Mouse (Mus musculus): ENCODE results near the gene Rapgef2. TPM values are rescaled to one million over a fixed set of nuclear protein-coding genes. Genes with fewer than 3 reads are reported as not detected.

Rapgef2 gene
- 12.9 and 14.6 TPM in 2 replicates for polyA plus RNA-seq (2014; fragmentation: Nextera tagmentation; extraction: Ambion mirVana)

GRCm38 (mm10) chr3:79286376-79287107, at the start of gene Rapgef2:
Rapgef2 (minus strand) TSS chr3:79286517.
- Histone ChIP-seq H3K27ac (ENCODE audit: low read depth, low read length) (peak within 1 kb of the TSS; percentile 96), H3K4me1 (ENCODE audit: control insufficient read depth, insufficient read depth, low read length) (peaks cover 23% of the 10 kb centered on the region), H3K4me2 (ENCODE audit: low read depth, low read length) (peak within 1 kb of the TSS; percentile 94), H3K27me3 (ENCODE audit: control insufficient read depth, insufficient read depth, low read length) (no peaks in the 10 kb centered on the region), H3K36me3 (ENCODE audit: control insufficient read depth, insufficient read depth, low read length) (no peaks in the 10 kb centered on the region), H3K9me3 (ENCODE audit: control insufficient read depth, low read length) (no peaks in the 10 kb centered on the region), H3K9ac (replicated peaks; ENCODE audit: low read depth, low read length) (peak within 1 kb of the TSS; percentile 92), H3K4me3 (ENCODE audit: low read depth, low read length) (peak within 1 kb of the TSS; percentile 97)
- ATAC-seq (ENCODE audit: low read depth): peak; percentile 84
- WGBS: under 1% methylated on average over 44 of the region's 97 CpGs

- no peaks in the 10 kb centered on the region for H3K4me1 ChIP-seq (ENCODE audit: control insufficient read depth, insufficient read depth, low read length)
- H3K9ac ChIP-seq (replicated peaks; ENCODE audit: low read depth, low read length): no peak overlapping the region
- no peak overlapping the region for H3K27ac ChIP-seq (ENCODE audit: low read depth, low read length)
- no peaks in the 10 kb centered on the region for H3K36me3 ChIP-seq (ENCODE audit: control insufficient read depth, insufficient read depth, low read length)
- H3K27me3 ChIP-seq (ENCODE audit: control insufficient read depth, insufficient read depth, low read length): no peaks in the 10 kb centered on the region
- no peak overlapping the region for H3K4me3 ChIP-seq (ENCODE audit: low read depth, low read length)
- ATAC-seq (ENCODE audit: low read depth): no peak
- 95% methylated on average over 8 of the region's 8 CpGs for WGBS
- no peak overlapping the region for H3K4me2 ChIP-seq (ENCODE audit: low read depth, low read length)
- no peaks in the 10 kb centered on the region for H3K9me3 ChIP-seq (ENCODE audit: control insufficient read depth, low read length)
Observed at GRCm38 (mm10) chr3:79333643-79334200, 47.4 kb upstream of the Rapgef2 start.

DNA sequence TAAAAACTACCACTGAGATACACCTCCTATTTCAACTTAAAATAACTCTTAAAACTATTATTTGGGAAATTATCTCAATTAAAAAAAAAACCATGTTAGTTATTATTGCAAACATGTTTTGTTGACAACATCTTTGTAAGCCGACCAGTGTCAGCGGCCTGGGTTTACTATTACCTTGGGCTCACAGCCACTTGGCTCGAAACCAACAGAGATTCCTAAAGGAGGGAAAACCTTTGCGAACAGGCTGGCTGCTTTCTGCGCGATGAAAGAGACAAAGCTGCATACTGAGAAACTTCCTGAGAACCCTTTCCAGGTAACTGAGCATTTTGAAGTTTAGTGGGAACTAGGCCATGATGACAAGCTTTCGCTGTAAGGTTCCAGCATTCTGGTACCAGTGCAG, 46.7 kb upstream of the Rapgef2 start:
- no peak overlapping the region for H3K4me2 ChIP-seq (ENCODE audit: low read depth, low read length)
- no peaks in the 10 kb centered on the region for H3K27me3 ChIP-seq (ENCODE audit: control insufficient read depth, insufficient read depth, low read length)
- no peaks in the 10 kb centered on the region for H3K4me1 ChIP-seq (ENCODE audit: control insufficient read depth, insufficient read depth, low read length)
- H3K27ac ChIP-seq (ENCODE audit: low read depth, low read length): no peak overlapping the region
- no peak overlapping the region for H3K4me3 ChIP-seq (ENCODE audit: low read depth, low read length)
- no peaks in the 10 kb centered on the region for H3K36me3 ChIP-seq (ENCODE audit: control insufficient read depth, insufficient read depth, low read length)
- 85% methylated on average over 7 of the region's 7 CpGs for WGBS
- no peak for ATAC-seq (ENCODE audit: low read depth)
- no peaks in the 10 kb centered on the region for H3K9me3 ChIP-seq (ENCODE audit: control insufficient read depth, low read length)
- H3K9ac ChIP-seq (replicated peaks; ENCODE audit: low read depth, low read length): no peak overlapping the region

- Histone ChIP-seq H3K4me3 (ENCODE audit: low read depth, low read length) (no peak overlapping the region), H3K9me3 (ENCODE audit: control insufficient read depth, low read length) (no peaks in the 10 kb centered on the region), H3K4me2 (ENCODE audit: low read depth, low read length) (no peak overlapping the region), H3K27me3 (ENCODE audit: control insufficient read depth, insufficient read depth, low read length) (no peaks in the 10 kb centered on the region), H3K36me3 (ENCODE audit: control insufficient read depth, insufficient read depth, low read length) (no peaks in the 10 kb centered on the region), H3K4me1 (ENCODE audit: control insufficient read depth, insufficient read depth, low read length) (0 out of 2 replicates have a peak, but pooled peaks cover 2% of the 10 kb centered on the region), H3K9ac (replicated peaks; ENCODE audit: low read depth, low read length) (no peak overlapping the region), H3K27ac (ENCODE audit: low read depth, low read length) (no peak overlapping the region)
- no peak for ATAC-seq (ENCODE audit: low read depth)
- WGBS: 24% methylated on average over 8 of the region's 8 CpGs
Observed at GRCm38 (mm10) chr3:79329691-79330315, 43.5 kb upstream of the Rapgef2 start.

DNA sequence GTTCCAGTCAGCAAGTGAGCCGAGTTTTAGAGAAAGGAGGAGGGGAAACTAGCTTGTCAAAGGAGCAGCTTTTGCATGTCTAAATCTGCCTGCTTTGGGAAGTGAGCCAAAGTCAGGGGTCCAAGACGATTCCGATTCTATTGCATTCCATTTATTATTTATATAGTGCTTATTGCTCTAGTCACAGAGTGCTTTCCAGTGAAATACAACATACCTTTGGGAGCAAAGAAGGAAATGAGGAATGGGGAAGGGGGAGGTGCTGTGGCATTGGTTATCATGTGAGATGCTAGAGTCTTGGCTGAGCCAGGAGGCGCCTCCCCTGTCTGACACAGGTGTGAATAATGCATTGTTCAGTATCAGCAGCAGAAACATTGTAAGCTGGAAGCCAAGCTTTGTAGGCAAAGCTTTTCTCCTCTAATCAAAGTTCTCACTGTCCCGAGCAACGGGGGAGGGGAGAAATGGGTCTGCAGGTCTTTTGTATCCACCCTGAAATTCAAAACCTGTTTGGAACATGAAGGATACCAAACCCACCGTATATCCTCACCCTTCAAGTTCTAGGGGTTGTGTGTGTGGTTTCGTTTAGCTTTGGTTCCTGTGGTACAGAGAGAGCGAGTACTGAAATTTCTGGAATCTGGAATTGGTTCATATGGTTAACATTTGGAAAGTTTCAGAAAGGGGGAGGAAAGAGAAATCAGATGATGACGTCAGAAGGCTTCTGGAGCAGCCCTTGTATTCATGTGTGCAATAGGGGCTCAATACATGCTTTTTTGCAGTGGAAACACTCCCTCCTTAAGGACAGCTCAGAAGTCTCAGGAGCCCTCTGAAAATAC, 38.6 kb upstream of the Rapgef2 start:
- Histone ChIP-seq H3K27ac (ENCODE audit: low read depth, low read length) (no peak overlapping the region), H3K4me2 (ENCODE audit: low read depth, low read length) (no peak overlapping the region), H3K36me3 (ENCODE audit: control insufficient read depth, insufficient read depth, low read length) (no peaks in the 10 kb centered on the region), H3K4me1 (ENCODE audit: control insufficient read depth, insufficient read depth, low read length) (0 out of 2 replicates have a peak, but pooled peaks cover 2% of the 10 kb centered on the region), H3K9ac (replicated peaks; ENCODE audit: low read depth, low read length) (no peak overlapping the region), H3K9me3 (ENCODE audit: control insufficient read depth, low read length) (no peaks in the 10 kb centered on the region), H3K27me3 (ENCODE audit: control insufficient read depth, insufficient read depth, low read length) (no peaks in the 10 kb centered on the region), H3K4me3 (ENCODE audit: low read depth, low read length) (no peak overlapping the region)
- 45% methylated on average over 10 of the region's 10 CpGs for WGBS
- peak; percentile 67; the same call in 1 of the 2 replicates for ATAC-seq (ENCODE audit: low read depth)

DNA sequence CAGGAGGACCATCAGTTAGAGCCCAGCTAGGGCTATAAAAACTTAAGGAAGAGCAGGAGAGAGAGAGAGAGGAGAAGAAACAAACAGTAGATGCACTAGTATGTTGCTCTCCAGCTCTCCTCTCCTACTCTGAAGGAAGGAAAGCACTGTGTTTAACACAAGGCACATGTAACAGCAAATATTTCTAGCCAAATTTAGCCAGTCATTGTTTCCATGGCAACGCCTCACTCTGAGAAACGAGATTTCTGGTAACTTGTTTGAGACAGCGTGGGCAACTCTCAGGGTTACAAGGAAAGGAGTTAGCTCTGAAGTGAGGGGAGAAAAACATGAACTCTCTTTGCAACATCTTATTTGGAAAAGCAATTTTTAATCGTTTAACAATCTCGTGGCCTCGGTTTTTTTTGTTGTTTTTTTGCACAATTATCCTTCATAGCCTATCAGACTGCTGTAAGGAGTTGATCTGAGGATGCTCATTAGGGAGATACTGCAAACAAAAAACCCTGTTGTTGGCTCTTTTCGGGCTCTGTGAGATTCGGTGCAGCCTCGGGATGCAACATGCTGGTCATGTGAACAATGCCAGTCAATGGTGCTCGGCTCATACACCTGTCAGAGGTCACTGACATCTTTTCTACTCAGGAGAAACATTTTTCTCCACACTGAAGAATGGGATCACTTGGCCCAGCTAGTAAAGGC, 27.8 kb upstream of the Rapgef2 start:
- peak; percentile 31; the same call in 1 of the 2 replicates for ATAC-seq (ENCODE audit: low read depth)
- WGBS: 59% methylated on average over 10 of the region's 10 CpGs
- H3K4me3 ChIP-seq (ENCODE audit: low read depth, low read length): no peak overlapping the region
- no peaks in the 10 kb centered on the region for H3K9me3 ChIP-seq (ENCODE audit: control insufficient read depth, low read length)
- H3K27me3 ChIP-seq (ENCODE audit: control insufficient read depth, insufficient read depth, low read length): no peaks in the 10 kb centered on the region
- no peak overlapping the region for H3K4me2 ChIP-seq (ENCODE audit: low read depth, low read length)
- no peak overlapping the region for H3K27ac ChIP-seq (ENCODE audit: low read depth, low read length)
- H3K4me1 ChIP-seq (ENCODE audit: control insufficient read depth, insufficient read depth, low read length): no peaks in the 10 kb centered on the region
- H3K36me3 ChIP-seq (ENCODE audit: control insufficient read depth, insufficient read depth, low read length): no peaks in the 10 kb centered on the region
- H3K9ac ChIP-seq (replicated peaks; ENCODE audit: low read depth, low read length): no peak overlapping the region

DNA sequence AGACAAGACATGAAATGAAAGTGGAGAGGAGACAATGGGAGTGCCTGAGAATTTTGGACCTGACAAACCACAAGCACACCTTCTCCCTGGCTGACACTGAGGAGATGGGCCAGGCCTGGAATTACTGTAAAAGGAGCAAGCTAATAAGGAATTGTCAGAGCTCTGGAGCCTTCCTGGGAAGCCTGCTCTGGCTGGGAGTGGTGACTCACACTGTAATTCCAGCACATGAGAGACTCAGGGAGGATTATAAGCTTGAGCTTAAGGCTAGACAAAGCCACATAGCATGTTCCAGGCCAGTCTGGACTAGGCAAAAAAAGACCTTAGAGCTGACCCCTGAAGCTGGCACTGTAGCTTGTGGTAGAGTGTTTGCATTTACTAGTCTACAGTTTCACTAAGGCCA, 25.6 kb upstream of the Rapgef2 start:
- H3K36me3 ChIP-seq (ENCODE audit: control insufficient read depth, insufficient read depth, low read length): no peaks in the 10 kb centered on the region
- H3K9ac ChIP-seq (replicated peaks; ENCODE audit: low read depth, low read length): no peak overlapping the region
- no peak overlapping the region for H3K4me2 ChIP-seq (ENCODE audit: low read depth, low read length)
- no peaks in the 10 kb centered on the region for H3K27me3 ChIP-seq (ENCODE audit: control insufficient read depth, insufficient read depth, low read length)
- no peak overlapping the region for H3K4me3 ChIP-seq (ENCODE audit: low read depth, low read length)
- H3K27ac ChIP-seq (ENCODE audit: low read depth, low read length): no peak overlapping the region
- H3K4me1 ChIP-seq (ENCODE audit: control insufficient read depth, insufficient read depth, low read length): no peaks in the 10 kb centered on the region
- no peaks in the 10 kb centered on the region for H3K9me3 ChIP-seq (ENCODE audit: control insufficient read depth, low read length)
- ATAC-seq (ENCODE audit: low read depth): no peak

- 87% methylated on average over 7 of the region's 7 CpGs for WGBS
- Histone ChIP-seq H3K27ac (ENCODE audit: low read depth, low read length) (no peak overlapping the region), H3K4me3 (ENCODE audit: low read depth, low read length) (no peak overlapping the region), H3K36me3 (ENCODE audit: control insufficient read depth, insufficient read depth, low read length) (no peaks in the 10 kb centered on the region), H3K4me2 (ENCODE audit: low read depth, low read length) (no peak overlapping the region), H3K4me1 (ENCODE audit: control insufficient read depth, insufficient read depth, low read length) (no peaks in the 10 kb centered on the region), H3K27me3 (ENCODE audit: control insufficient read depth, insufficient read depth, low read length) (no peaks in the 10 kb centered on the region), H3K9ac (replicated peaks; ENCODE audit: low read depth, low read length) (no peak overlapping the region), H3K9me3 (ENCODE audit: control insufficient read depth, low read length) (no peaks in the 10 kb centered on the region)
- no peak for ATAC-seq (ENCODE audit: low read depth)
Observed at GRCm38 (mm10) chr3:79310184-79310583, 23.9 kb upstream of the Rapgef2 start.

Measured in neural tube, embryonic 14.5 days (tissue).